Mouse (Mus musculus) kidney, embryonic 16.5 days (tissue): ENCODE measurements at regions not wholly inside any gene's neighbourhood (a gene's known extent, or its start where the extent isn't known, plus 50 kb on each side); places are given as distances from the start of the nearest gene placed in this dataset.

Experiments
- ATAC-seq: fragments of 200-750 bp; cut with Nextera tagmentation; 2 replicates; pipeline ENCODE4 v1.8.0; 2017; ENCODE audit warnings: moderate TSS enrichment; ENCODE audit not compliant: low FRiP score, low TSS enrichment
- H3K27ac ChIP-seq: fragments of 300-500 bp; sonication (generic); 2 replicates; pipeline ENCODE4 v1.5.1; 2014; ENCODE audit warnings: low read length
- H3K27me3 ChIP-seq: fragments of 300-500 bp; sonication (generic); 2 replicates; pipeline ENCODE4 v1.6.1; 2014; ENCODE audit warnings: low read length, control low read depth, mixed read lengths; ENCODE audit not compliant: insufficient read depth
- H3K36me3 ChIP-seq: fragments of 300-500 bp; sonication (generic); 2 replicates; pipeline ENCODE4 v1.6.1; 2014; ENCODE audit warnings: low read length, control low read depth, mixed read lengths; ENCODE audit not compliant: insufficient read depth
- H3K4me1 ChIP-seq: fragments of 300-500 bp; sonication (generic); 2 replicates; pipeline ENCODE4 v1.6.1; 2014; ENCODE audit warnings: low read length, control low read depth, mixed read lengths; ENCODE audit not compliant: insufficient read depth
- H3K4me2 ChIP-seq: fragments of 300-500 bp; sonication (generic); replicated peaks from 2 replicates; pipeline ENCODE4 v1.6.1; 2014; ENCODE audit warnings: low read depth, low read length
- H3K4me3 ChIP-seq: fragments of 300-500 bp; sonication (generic); 2 replicates; pipeline ENCODE4 v1.5.1; 2014; ENCODE audit warnings: mild to moderate bottlenecking, low read length
- H3K9ac ChIP-seq: fragments of 300-500 bp; sonication (generic); replicated peaks from 2 replicates; pipeline ENCODE4 v1.6.1; 2014; ENCODE audit warnings: low read length
- H3K9me3 ChIP-seq: fragments of 300-500 bp; sonication (generic); 2 replicates; pipeline ENCODE4 v1.6.1; 2016; ENCODE audit warnings: low read length, control low read depth
- WGBS: fragments of 180-500 bp; shearing (Covaris S2); extraction: QIAGEN DNeasy Blood & Tissue Kit; methylation state at CpG from one replicate; pipeline ENCODE4 v1.1.7; 2014; 5-methylcytosine and 5-hydroxymethylcytosine counted together

DNA sequence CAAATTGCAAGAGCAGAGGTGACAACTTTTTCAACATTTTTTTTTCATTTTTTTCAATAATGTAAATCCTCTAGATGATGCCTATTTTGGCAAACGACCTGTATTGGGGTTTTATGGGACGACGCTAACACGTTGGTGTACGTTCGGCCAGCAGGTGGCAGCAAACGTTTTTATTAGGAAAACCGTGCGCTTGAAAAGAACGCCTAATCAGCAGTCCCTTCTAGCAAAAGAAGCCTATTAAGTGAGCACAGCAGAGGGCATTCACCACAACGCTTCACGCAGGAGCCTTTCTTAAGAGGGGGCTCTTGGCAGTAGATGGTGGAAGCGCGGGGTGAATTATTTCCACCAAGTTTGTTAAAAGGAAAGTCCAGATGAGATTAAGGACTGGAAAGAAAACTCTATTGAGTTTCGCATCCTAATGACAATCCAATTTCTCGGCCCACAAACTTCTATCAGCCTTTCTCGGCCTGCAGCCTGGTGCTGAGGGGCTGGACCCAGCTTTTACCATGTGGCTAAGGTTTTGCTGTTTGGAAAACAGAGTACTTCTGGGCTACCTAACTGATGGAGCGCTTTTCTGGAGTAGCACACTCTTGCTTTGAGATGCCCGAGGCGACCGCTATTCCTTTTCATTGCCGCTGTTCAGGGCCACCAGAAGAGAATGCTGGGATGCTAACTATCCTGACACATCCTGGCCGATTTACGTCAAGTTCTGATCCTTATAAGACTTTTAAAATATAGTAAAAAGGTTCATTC lies 103.9 kb downstream of the Tmem170b start:
- Histone ChIP-seq H3K27ac (no peak overlapping the region), H3K27me3 (no peaks in the 10 kb centered on the region), H3K36me3 (no peaks in the 10 kb centered on the region), H3K4me2 (no peak overlapping the region), H3K4me1 (peaks cover 7% of the 10 kb centered on the region), H3K4me3 (no peak overlapping the region), H3K9me3 (peaks cover 3% of the 10 kb centered on the region; the same call in 1 of the 2 replicates), H3K9ac (no peak overlapping the region; the same call in 1 of the 2 replicates)
- WGBS, result 34% methylated on average over 24 of the region's 24 CpGs
- 0 out of 2 replicates have a peak, but pooled peaks have one; percentile 33 for ATAC-seq

DNA sequence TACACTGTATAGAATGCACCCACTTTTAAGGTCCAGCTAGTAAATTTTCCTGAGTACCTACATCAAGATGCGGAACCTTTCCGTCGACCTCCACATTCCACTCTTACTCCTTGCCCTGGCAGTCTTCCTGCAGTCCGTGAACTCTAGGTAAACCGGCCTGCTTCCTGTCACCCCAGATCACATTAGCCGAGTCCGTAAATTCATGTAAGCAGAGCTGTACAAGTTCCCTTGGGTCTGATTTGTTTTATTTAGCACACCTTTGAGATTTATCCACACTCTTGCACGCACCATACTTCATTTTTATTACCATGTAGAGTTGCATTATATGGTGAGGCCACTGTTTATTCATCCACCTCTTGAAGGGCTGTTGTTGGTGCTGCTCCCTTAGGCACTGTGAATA lies 106.9 kb downstream of the Tmem170b start:
- peaks cover 3% of the 10 kb centered on the region; the same call in 1 of the 2 replicates for H3K9me3 ChIP-seq
- H3K4me2 ChIP-seq, result no peak overlapping the region
- no peak overlapping the region for H3K9ac ChIP-seq
- no peaks in the 10 kb centered on the region for H3K4me1 ChIP-seq
- H3K27ac ChIP-seq, result no peak overlapping the region
- no peaks in the 10 kb centered on the region for H3K27me3 ChIP-seq
- no peaks in the 10 kb centered on the region for H3K36me3 ChIP-seq
- 20% methylated on average over 8 of the region's 8 CpGs for WGBS
- peak; percentile 77 for ATAC-seq
- H3K4me3 ChIP-seq, result no peak overlapping the region
